Mouse (Mus musculus) mouse embryonic stem cell (cell line): ENCODE data around the gene Inpp5d.

Experiments
- in situ Hi-C, 2 experiments: fragments of 300-500 bp; cut with MboI; formaldehyde crosslinking; loops; 1 replicate in 1 of 2; 3 replicates in 1 of 2; pipeline ENCODE4 v1.14.3; 2019 to 2020; ENCODE audit warnings: low sequenced_read_pairs in 2 of 2, low pct_unique_long_range_greater_than_20kb in 1 of 2, mixed read lengths in 1 of 2; ENCODE audit not compliant: unreplicated experiment in 1 of 2

Gene Inpp5d

GRCm38 (mm10) chr1:87621146-87621857 lies 1.2 kb downstream of the Inpp5d start:
- in situ Hi-C loops = no loop called here

DNA sequence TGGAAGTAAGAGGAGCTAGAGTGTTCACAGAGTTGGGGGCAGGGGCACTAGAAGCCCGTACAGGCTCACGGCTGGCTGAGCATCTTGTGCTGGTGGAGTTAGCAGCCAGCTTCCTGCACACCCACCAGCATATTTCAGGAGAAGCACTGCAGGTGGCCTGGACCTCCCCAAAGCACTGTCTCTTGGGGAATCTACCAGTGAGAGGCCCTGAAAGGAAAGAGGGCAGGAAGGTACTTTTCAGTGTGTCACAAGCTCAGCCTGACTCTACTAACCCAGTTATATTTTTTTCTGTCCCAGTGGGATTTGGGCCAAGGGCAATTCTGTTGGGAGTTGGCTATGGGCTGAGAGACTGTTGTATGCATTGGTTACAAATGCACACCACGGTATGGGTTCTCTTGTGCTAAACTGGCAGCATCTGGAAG lies 1.8 kb downstream of the Inpp5d start:
- in situ Hi-C loops = no loop called here

GRCm38 (mm10) chr1:87623977-87624666 lies 4.0 kb downstream of the Inpp5d start:
- in situ Hi-C loops = no loop called here

DNA sequence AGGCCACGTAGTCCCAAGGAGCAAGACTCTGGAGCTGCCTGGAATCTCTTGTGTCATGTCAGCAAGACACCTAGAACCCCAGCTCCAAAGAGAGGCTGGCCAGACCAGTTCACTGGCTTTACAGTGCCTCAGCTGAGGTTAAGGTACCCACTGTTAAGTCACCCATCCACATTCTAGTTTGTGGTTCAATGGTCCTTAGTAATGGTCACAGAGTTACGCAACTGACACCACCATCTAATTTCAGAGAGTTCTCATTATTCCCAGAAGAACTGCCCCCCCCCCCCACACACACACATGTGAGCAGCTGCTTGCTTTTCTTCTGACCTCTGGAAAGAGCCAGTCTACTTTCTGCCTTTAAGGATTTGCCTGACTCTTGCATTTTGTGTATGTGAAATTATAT lies 4.7 kb downstream of the Inpp5d start:
- in situ Hi-C loops = no loop called here

DNA sequence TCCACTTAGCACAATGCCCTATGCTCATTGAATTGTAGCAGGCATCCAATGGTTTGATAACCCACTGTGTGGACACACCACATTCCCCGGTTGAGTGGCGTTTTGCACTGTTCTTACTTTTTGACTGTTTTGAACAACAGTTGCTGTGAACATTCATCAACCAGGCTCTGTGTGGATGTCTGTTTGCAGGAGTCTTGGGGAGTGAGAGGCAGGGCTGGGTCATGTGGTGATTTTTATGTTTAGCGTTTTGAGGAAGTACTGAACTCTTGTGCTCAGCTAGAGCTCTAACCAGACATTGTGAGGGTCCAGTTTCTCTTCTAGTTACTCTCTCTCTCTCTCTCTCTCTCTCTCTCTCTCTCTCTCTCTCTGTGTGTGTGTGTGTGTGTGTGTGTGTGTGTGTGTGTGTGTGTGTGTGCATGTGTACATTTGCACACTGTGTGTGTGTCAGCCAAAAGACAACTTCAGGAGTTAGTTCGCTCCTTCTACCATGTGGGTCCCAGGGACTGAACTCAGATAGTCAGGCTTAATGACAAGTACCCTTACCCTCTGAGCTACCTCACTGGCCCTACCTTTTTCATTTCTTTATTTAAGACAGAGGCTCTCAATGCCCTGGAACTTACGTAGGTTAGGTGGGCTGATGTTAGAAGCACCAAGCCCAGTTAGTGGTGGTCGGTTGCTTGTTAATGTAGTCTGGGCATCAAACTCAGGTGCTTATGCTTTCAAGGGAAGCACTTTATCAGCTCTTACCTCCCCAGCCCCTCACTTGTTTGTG lies 5.3 kb downstream of the Inpp5d start:
- in situ Hi-C loops = no loop called here

- in situ Hi-C loops = no loop called here
Measured at GRCm38 (mm10) chr1:87626344-87626743, 6.2 kb downstream of the Inpp5d start.

GRCm38 (mm10) chr1:87628085-87628484 lies 8.0 kb downstream of the Inpp5d start:
- in situ Hi-C loops = no loop called here

DNA sequence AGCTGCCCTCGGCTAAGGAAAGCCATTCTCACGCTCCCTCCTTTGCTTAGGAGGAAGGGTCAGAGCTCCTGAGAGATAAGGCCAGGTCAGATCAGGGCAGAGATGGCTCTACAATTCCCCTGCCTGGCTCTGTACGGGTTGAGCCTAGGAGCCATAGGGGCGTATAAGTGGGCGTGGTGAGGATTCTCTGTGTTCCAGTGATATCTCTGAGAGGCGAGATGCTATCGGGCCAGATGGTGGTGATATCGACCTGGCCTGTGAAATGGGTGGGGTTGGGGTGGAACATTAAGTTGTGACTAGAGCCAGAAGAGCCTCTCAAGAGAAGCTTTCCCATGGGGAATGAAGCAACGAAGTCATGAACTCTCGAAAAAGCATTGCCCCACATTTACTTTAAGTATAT lies 11.5 kb downstream of the Inpp5d start:
- in situ Hi-C loops = no loop called here

GRCm38 (mm10) chr1:87632163-87632562 lies 12.1 kb downstream of the Inpp5d start:
- in situ Hi-C loops = no loop called here

- in situ Hi-C loops = no loop called here
Measured at GRCm38 (mm10) chr1:87636716-87637117, 16.6 kb downstream of the Inpp5d start.

DNA sequence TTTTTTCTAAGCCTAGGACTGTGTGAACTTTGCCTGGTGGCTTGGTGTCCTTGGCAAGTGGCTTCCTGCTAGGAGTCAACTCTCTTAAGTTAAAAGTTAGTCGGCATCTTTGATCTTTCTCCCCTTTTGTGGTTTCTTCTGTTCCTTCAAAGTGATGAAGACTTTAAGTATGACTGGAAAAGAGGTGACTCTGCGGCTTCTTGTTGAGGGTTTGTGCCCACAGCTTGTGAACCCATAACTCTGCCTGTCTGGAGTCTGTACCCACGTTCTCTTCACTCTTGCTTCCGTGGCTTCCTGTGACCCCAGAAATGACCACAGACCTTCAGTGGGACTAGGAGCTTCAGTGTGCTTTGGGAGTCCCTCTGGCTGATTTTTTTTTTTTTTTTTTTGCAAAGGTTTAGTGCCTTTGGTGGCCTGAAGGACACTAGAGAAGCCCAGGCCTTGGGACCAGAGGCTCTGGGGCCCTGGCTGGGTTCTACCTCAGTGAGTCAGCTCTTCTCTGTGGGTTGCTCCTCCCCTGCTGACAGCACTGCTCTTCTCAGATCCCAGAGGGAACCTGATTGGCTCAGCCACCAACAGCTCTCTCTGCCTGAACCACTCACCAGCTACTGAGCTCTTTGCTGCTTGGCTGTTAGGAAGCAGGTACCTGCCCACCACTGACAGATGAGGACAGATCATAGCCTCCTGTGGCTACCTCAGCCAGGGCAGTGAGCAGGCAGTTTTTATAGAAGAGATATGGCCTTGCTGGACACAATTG lies 17.2 kb downstream of the Inpp5d start:
- in situ Hi-C loops = no loop called here

GRCm38 (mm10) chr1:87637878-87638600 lies 17.9 kb downstream of the Inpp5d start:
- in situ Hi-C loops = no loop called here

GRCm38 (mm10) chr1:87639724-87640123 lies 19.6 kb downstream of the Inpp5d start:
- in situ Hi-C loops = no loop called here

DNA sequence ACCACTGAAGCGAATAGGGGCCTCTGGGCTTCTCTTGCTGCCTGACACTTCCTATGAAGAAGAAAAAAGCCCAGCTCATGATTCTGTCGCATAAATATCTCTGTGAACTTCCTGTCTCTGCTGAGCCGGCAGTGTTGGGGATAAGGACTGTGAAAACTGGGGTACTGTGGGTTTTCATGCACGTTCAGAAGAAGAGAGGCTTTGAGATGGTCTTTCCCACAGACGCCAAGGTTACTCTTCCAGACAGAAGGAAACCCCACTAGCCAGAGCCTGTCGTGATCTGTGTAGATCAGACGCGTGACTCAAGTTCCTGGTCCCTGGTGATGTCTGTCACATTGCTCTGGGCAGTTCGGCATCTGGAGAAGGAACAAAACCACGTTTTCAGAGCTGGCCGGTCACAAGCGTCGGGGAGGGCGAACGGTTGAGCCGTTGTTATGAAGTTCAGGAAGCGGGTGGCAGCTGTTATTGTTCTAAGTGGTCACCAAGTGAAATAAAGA lies 20.1 kb downstream of the Inpp5d start:
- in situ Hi-C loops = no loop called here

GRCm38 (mm10) chr1:87643016-87643415 lies 22.9 kb downstream of the Inpp5d start:
- in situ Hi-C loops = no loop called here

DNA sequence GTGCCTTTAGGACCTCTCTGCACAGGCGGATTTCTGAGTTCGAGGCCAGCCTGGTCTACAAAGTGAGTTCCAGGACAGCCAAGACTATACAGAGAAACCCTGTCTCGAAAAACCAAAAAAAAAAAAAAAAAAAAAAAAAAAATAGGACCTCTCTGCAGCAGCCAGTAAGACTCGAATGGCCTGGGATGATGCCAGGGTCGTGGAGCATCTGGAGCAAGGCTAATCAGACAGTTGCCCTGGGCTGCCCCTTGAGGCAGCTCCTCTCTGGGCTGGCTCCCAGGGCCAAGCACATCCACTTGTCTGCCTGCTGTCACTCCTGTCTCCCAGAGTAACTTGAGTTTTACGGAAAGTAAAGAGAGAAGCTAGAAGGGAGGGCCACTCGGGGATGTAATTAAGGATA lies 24.9 kb downstream of the Inpp5d start:
- in situ Hi-C loops = no loop called here

DNA sequence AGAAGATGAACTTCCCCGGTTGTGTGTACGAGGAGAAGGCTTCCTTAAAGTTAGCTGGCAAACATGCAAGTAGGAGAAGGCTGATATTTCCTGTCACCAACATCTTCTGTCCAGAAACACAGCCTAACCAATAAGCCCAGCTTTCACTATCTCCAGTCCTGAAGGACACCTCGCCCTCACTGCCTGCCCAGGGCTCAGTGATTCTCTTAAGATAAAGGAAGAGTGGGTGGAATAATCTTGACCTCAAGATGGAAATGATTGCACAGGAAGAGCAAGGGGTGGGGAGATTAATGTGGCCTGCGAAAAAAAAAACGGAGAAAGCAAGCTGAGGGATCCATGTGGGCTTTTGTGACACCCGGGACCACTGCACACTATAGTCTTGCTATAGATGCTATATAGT lies 25.6 kb downstream of the Inpp5d start:
- in situ Hi-C loops = no loop called here

DNA sequence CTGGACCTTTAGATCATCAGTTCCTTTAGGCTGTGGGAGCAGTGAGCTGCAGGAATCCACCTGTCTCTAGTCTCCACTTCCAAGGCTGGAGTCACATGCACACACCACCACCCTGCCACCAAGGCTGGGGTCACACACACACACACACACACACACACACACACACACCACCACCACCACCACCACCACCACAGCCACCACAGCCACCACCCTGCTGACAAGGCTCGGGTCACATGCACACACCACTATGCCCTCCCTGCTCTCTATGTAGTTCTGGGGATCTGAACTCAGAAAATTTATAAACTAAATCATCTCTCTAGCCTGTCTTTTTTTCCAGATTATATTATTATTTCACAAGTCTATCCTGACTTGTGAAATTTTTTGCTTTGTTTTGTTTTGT lies 27.7 kb downstream of the Inpp5d start:
- in situ Hi-C loops = no loop called here
